23 mouse cellular contexts compared by ENCODE assay signal in genomic region chr12:116788346-116788745, GRCm38 (mm10).
DNase-seq lines count a peak whose midpoint lies in the region; ATAC-seq and TF ChIP-seq lines count a peak whose summit lies in the region.
"Had no signal": no experiment of that assay in that cellular context is flagged by ENCODE, and none has a peak within 500 bp of the region (broad histone marks: within the 10 kb centered on the region; RNA-seq: fewer than 3 reads in every experiment).

No protein-coding gene starts in this region.

- 82% methylated on average over 3 of the region's 3 CpGs for WGBS in midbrain, embryonic 11.5 days
- 91% methylated on average over 3 of the region's 3 CpGs for WGBS in midbrain, embryonic 15.5 days
- WGBS in lung, postnatal 0 days: 33% methylated on average over 3 of the region's 3 CpGs
- 91% methylated on average over 3 of the region's 3 CpGs for WGBS in hindbrain, embryonic 13.5 days

- TF ChIP-seq CTCF in lung, postnatal 0 days (IDR thresholded peaks at IDR 0.05): no peak

- H3K4me1 ChIP-seq in midbrain, embryonic 11.5 days (ENCODE audit: control insufficient read depth, insufficient read depth, low read length): no peaks in the 10 kb centered on the region
- no peaks in the 10 kb centered on the region for H3K4me1 ChIP-seq in midbrain, embryonic 15.5 days
- no peaks in the 10 kb centered on the region for H3K4me1 ChIP-seq in lung, postnatal 0 days (ENCODE audit: insufficient read depth, low read depth, low read length)
- no peaks in the 10 kb centered on the region for H3K4me1 ChIP-seq in hindbrain, embryonic 13.5 days (replicated peaks)
- H3K4me1 ChIP-seq: embryonic facial prominence, embryonic 12.5 days; embryonic facial prominence, embryonic 15.5 days; heart, embryonic 10.5 days; hindbrain, embryonic 12.5 days had no signal

- no peaks in the 10 kb centered on the region for H3K9me3 ChIP-seq in midbrain, embryonic 11.5 days (ENCODE audit: control insufficient read depth, low read length)
- no peaks in the 10 kb centered on the region for H3K9me3 ChIP-seq in midbrain, embryonic 15.5 days
- no peaks in the 10 kb centered on the region for H3K9me3 ChIP-seq in lung, postnatal 0 days (ENCODE audit: low read length)
- no peaks in the 10 kb centered on the region for H3K9me3 ChIP-seq in hindbrain, embryonic 13.5 days
- H3K9me3 ChIP-seq: embryonic facial prominence, embryonic 12.5 days; embryonic facial prominence, embryonic 15.5 days; heart, embryonic 10.5 days; hindbrain, embryonic 12.5 days had no signal

- peak; percentile 81 for TF ChIP-seq EP300 in lung, postnatal 0 days (IDR thresholded peaks at IDR 0.05)

- no peak overlapping the region for H3K9ac ChIP-seq in midbrain, embryonic 11.5 days (ENCODE audit: low read length)
- H3K9ac ChIP-seq in midbrain, embryonic 15.5 days: no peak overlapping the region
- no peak overlapping the region for H3K9ac ChIP-seq in lung, postnatal 0 days (replicated peaks; ENCODE audit: low read depth)
- H3K9ac ChIP-seq in hindbrain, embryonic 13.5 days: no peak overlapping the region
- H3K9ac ChIP-seq: embryonic facial prominence, embryonic 12.5 days; embryonic facial prominence, embryonic 15.5 days; hindbrain, embryonic 12.5 days had no signal

- H3K36me3 ChIP-seq in midbrain, embryonic 11.5 days (ENCODE audit: control insufficient read depth, insufficient read depth, low read length): no peaks in the 10 kb centered on the region
- H3K36me3 ChIP-seq in midbrain, embryonic 15.5 days (replicated peaks): no peaks in the 10 kb centered on the region
- H3K36me3 ChIP-seq in lung, postnatal 0 days (ENCODE audit: insufficient read depth, low read length): no peaks in the 10 kb centered on the region
- no peaks in the 10 kb centered on the region for H3K36me3 ChIP-seq in hindbrain, embryonic 13.5 days
- H3K36me3 ChIP-seq: embryonic facial prominence, embryonic 12.5 days; embryonic facial prominence, embryonic 15.5 days; G1E; heart, embryonic 10.5 days; hindbrain, embryonic 12.5 days had no signal

- H3K27me3 ChIP-seq in midbrain, embryonic 11.5 days (ENCODE audit: control insufficient read depth, insufficient read depth, low read length): no peaks in the 10 kb centered on the region
- no peaks in the 10 kb centered on the region for H3K27me3 ChIP-seq in midbrain, embryonic 15.5 days (replicated peaks)
- H3K27me3 ChIP-seq in lung, postnatal 0 days (replicated peaks; ENCODE audit: insufficient read depth, low read length): no peaks in the 10 kb centered on the region
- no peaks in the 10 kb centered on the region for H3K27me3 ChIP-seq in hindbrain, embryonic 13.5 days
- H3K27me3 ChIP-seq: embryonic facial prominence, embryonic 12.5 days; embryonic facial prominence, embryonic 15.5 days; hindbrain, embryonic 12.5 days; Patski had no signal

- DNase-seq in midbrain, embryonic 11.5 days (ENCODE audit: low spot score, missing footprints): peak; percentile 67
- DNase-seq in lung, postnatal 0 days (ENCODE audit: low spot score): peak; percentile 79
- peak; percentile 69 for DNase-seq in lung, postnatal 25 days (ENCODE audit: low spot score)
- no peak for DNase-seq in layer of hippocampus, adult 8-10 months (ENCODE audit: low spot score in 2 of 2)
- DNase-seq: adrenal gland, postnatal 10 days; adrenal gland, postnatal 36 days; B cell, adult 2 months; cerebellum, adult 18-20 months; cerebellum, adult 9-11 months; cerebellum, postnatal 25 days; gastrocnemius, postnatal 25 days; heart, adult 2 months had no signal

- H3K4me2 ChIP-seq in midbrain, embryonic 11.5 days: no peak overlapping the region
- H3K4me2 ChIP-seq in midbrain, embryonic 15.5 days: no peak overlapping the region
- H3K4me2 ChIP-seq in lung, postnatal 0 days (replicated peaks; ENCODE audit: low read depth, low read length): no peak overlapping the region
- no peak overlapping the region for H3K4me2 ChIP-seq in hindbrain, embryonic 13.5 days
- H3K4me2 ChIP-seq: embryonic facial prominence, embryonic 12.5 days; embryonic facial prominence, embryonic 15.5 days; hindbrain, embryonic 12.5 days had no signal

- H3K27ac ChIP-seq in midbrain, embryonic 11.5 days (ENCODE audit: low read depth, low read length): no peak overlapping the region
- no peak overlapping the region for H3K27ac ChIP-seq in midbrain, embryonic 15.5 days
- no peak overlapping the region for H3K27ac ChIP-seq in lung, postnatal 0 days (ENCODE audit: low read length)
- H3K27ac ChIP-seq in hindbrain, embryonic 13.5 days: no peak overlapping the region
- H3K27ac ChIP-seq: embryonic facial prominence, embryonic 12.5 days; embryonic facial prominence, embryonic 15.5 days; heart, adult 2 months; heart, embryonic 10.5 days; hindbrain, embryonic 12.5 days had no signal

- H3K4me3 ChIP-seq in midbrain, embryonic 11.5 days (ENCODE audit: low read depth, low read length): no peak overlapping the region
- no peak overlapping the region for H3K4me3 ChIP-seq in midbrain, embryonic 15.5 days
- H3K4me3 ChIP-seq in lung, postnatal 0 days (ENCODE audit: low read depth, low read length): no peak overlapping the region
- no peak overlapping the region for H3K4me3 ChIP-seq in hindbrain, embryonic 13.5 days
- H3K4me3 ChIP-seq: embryonic facial prominence, embryonic 12.5 days; embryonic facial prominence, embryonic 15.5 days; heart, adult 2 months; heart, embryonic 10.5 days; hindbrain, embryonic 12.5 days had no signal

- ATAC-seq in midbrain, embryonic 11.5 days (ENCODE audit: low FRiP score): no peak
- ATAC-seq in midbrain, embryonic 15.5 days (replicated peaks): no peak
- ATAC-seq in lung, postnatal 0 days: peak; percentile 94
- no peak for ATAC-seq in hindbrain, embryonic 13.5 days (ENCODE audit: low FRiP score)
- ATAC-seq in monocyte, adult 5-6 weeks (replicated peaks; ENCODE audit: insufficient number of reproducible peaks, low FRiP score, low TSS enrichment, poor library complexity, severe bottlenecking): no peak
- ATAC-seq: forebrain, embryonic 14.5 days; hindbrain, embryonic 16.5 days; Patski had no signal

Comparison
In these comparisons a context has a peak if more than half of its experiments do, and no peak if none do; other contexts are left out.
1. DNase-seq: peak in midbrain, embryonic 11.5 days (single experiment), lung, postnatal 0 days (single experiment) and lung, postnatal 25 days (single experiment); none in layer of hippocampus, adult 8-10 months (0 of 2).